Mouse (Mus musculus) thymus, postnatal 4 days (tissue): Measurements from ENCODE around the gene Yju2.
A peak's percentile ranks its signal among the peaks of the same experiment; 100 is the strongest.

Source experiments
- DNase-seq: peaks from one replicate; pipeline ENCODE4 v3.0.0; 2021

The Yju2 gene

GRCm38 (mm10) chr17:55961631-55962030 is 2.7 kb downstream of the Yju2 start:
- DNase-seq, result no peak

- DNase-seq, result no peak
These were observed 4.3 kb downstream of the Yju2 start for GRCm38 (mm10) chr17:55963171-55963570.

GRCm38 (mm10) chr17:55964496-55964895 is 5.6 kb downstream of the Yju2 start:
- no peak for DNase-seq

- DNase-seq, result no peak
These were observed 6.1 kb downstream of the Yju2 start for GRCm38 (mm10) chr17:55964996-55965395.

DNA sequence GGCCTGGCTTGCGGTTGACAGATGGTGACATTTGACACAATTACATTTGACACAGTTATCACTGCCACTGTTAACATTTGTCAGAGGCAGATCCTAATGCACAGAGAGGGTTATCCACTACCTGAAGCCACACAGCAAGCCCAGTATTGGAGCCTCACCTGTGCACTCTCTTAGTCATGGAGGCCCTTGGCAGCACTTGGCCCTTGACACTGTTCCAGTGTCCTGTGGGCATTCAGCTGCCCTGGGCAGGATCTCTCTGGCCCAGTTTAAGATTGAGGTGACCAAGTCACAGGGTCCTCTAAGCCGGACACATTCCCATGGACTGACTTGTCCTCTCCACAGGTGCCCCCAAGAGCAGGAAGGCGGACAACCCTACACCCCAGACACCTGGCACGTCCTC is 8.3 kb downstream of the Yju2 start:
- no peak for DNase-seq

- no peak for DNase-seq
These were observed 9.3 kb downstream of the Yju2 start for GRCm38 (mm10) chr17:55968210-55968609.

DNA sequence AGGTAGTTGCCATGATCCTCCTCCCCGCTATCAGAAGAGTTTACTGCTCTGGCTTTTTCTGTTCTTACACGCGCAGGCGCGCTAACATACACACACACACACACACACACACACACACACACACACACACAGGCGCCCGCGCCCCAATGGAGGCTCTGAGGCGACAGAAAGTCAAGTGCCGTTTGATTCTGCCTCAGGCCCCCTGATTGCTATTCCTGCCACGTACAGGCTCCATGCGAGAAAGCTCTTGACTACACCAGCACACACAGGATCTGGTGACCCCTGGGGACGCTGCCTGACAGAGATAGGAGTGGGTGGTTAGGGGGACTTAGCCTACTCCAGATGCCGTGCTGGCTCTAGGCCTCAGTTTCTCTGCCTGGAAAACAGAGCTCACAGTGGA is 10.7 kb downstream of the Yju2 start:
- DNase-seq, result peak; percentile 39

- DNase-seq, result no peak
These were observed 11.3 kb downstream of the Yju2 start, which contains the start of gene Shd for GRCm38 (mm10) chr17:55969966-55970891. Shd (plus strand) TSS chr17:55970467.

- peak; percentile 8 for DNase-seq
These were observed 12.6 kb downstream of the Yju2 start for GRCm38 (mm10) chr17:55971453-55971852.

DNA sequence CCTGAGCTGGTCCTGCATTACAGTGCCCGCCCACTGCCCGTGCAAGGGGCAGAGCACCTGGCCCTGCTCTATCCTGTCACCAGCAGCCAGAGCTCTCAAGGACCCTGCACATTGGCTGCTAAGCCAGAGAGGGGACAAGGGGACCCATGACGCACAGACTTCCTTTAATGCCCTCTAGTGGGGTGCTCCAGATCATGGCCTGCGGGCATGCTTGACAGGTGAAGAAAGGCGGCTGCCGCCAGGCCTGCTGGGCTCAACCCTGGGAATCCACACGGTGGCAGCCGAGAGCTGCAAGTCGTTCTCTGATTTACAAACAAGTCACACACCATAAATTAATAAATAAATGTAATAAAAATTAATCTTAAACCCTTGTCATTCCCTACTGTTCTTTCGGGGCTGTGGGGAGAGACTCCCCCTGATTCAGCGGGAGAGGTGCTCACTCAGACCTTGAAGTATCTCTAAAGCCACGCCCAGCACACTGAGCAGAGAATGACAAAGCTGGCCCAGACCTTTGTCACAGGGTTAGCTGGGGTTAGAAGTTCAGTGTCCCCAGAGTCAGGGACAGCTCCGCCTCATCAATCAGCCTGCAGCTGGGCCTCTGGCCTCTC is 17.5 kb downstream of the Yju2 start:
- DNase-seq, result peak; percentile 87

- no peak for DNase-seq
These were observed 18.4 kb downstream of the Yju2 start for GRCm38 (mm10) chr17:55977301-55977700.

GRCm38 (mm10) chr17:55986030-55986961 is 27.4 kb downstream of the Yju2 start, which contains the start of gene Fsd1:
Fsd1 (plus strand) TSS chr17:55986509.
- peak; percentile 71 for DNase-seq

DNA sequence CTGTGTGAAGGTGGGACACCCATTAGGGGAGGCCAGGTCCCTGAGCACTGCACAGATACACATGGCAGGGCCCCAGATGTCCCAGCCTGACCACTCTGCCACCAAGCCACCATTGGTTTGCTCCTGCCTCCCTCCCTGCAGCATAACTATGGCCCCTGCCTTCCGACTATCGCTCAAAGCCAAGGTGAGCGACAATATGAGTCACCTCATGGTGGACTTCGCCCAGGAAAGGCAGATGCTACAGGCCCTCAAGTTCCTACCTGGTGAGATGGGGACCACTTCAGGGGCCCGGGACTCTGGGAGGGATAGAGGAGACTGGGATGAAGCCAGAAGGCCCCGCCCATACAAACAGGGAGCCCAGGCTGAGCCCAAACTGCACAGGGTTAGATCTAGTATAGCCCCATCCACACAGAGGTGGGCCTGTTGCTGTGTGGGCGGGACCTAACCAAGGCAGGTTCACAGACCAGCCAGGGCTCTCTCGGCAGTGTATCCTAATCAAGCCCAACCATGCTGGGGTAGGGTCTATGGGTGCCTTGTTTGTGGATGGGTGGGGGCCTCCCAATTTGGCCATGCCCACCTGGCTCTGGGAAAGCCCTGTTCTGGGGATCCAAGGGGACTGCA is 31.5 kb downstream of the Yju2 start:
- no peak for DNase-seq

- DNase-seq, result no peak
These were observed 37.1 kb downstream of the Yju2 start for GRCm38 (mm10) chr17:55996007-55996406.

DNA sequence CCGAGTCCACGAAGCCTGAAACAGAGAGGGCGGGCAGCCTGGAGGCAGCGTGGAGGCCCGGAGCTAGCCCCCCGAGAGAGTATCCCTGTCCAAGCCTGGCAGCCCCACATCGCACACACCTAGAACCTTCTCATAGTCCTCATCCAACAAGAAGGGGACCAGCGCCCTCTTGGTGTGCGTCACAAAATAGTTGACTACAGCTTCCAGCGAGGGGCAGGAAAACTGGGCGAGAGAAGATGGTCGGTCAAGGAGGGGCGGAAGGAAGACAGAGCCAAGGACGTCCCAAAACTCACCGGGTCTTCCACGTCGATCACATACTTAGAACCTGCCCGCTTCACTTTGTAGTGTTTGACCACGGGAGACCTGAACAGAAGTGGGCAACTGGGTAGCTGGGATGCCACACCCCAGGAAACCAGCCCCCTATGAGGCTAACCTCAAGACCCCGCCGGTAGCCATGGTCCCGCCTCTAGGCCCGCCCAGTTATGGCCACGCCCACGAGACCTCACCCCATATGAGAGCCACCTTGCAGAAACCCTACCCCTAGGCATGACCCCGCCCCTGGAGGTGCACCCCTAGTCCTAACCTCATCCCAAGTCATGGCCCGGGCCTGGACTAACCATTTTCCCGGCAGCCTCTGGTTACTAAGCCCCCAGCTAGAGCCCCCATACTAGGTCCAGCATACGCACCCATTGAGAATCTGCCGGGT is 41.0 kb downstream of the Yju2 start:
- no peak for DNase-seq

DNA sequence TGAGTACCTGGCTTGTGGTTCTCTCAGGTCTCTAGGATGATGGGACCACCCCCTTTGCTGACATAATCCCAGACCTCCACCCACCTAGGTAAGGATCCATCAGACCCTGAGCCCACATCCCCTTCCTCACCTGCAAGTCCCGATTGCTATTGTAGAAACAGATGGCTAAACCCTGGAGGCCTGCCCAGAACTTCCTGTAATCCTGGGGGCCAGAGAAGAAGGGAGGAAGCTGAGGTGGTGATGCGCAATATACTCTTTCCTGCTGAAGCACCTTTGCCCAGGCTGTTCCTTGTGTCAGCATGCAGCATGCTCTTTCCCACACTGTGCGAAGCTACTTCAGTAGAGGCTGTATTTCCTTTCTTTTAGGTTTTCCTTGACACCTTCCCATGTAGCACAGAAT is 44.1 kb downstream of the Yju2 start:
- DNase-seq, result no peak

- peak; percentile 46 for DNase-seq
These were observed 46.6 kb downstream of the Yju2 start, which contains the start of the genes Stap2 and Mpnd for GRCm38 (mm10) chr17:56005415-56006061. Stap2 (minus strand) TSS chr17:56005584. Mpnd (plus strand) TSS chr17:56005711.

DNA sequence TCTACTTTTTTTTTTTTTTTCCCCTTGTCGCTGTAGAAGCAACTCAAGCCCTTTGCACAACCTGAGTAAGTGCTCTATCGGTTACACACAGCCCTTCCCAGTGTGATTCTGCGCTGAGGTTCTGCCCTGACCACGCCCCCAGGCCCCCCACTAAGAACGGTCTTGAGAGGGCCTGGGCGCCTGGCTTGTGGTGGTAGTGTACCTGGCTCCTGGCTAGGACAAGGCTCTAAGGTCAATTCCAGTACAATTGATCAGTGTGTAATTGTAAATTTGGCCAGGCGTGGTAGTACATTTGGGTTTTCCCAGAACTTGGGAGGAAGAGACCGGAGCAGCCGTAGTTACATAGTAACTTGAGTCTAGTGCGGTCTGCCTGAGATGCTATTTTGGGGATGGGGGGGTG is 48.1 kb downstream of the Yju2 start:
- DNase-seq, result no peak

DNA sequence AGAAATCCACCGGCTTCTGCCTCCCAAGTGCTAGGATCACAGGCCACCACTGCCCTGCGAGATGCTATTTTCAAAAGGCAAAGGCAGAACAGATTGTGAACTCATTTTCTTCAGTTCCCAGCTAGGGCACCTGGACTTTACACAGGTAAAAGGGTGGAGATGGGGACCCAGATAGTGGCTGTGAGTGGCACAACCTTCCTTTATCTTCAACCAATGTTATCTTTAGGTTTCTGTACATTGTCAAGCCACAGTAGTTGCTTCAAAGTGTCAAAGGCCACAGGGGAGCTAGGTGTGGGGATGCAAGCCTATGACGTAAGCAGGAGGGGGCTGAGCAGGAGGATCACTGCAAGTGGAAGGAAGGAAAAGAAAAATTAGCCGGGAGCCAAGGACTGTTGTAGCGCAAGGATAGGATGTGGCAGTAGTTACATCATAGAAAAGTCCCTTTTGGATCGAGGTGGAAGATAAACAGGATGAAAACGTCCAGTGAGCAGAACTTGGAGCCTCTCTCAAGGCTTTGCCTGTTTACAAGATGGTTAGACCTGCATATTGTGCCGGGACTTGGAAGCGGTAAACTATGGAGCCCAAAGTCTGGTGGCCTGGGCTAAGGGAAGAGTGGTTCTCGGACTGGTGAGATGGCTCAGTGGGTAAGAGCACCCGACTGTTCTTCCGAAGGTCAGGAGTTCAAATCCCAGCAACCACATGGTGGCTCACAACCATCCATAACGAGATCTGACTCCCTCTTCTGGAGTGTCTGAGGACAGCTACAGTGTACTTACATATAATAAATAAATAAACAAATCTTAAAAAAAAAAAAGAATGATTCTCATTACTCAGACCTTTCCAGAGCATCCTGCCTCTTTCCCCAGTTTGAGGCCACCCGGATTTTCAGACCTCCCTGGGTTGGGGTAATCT is 48.8 kb downstream of the Yju2 start:
- DNase-seq, result no peak
